Mouse (Mus musculus) lung, postnatal 36 days (tissue): ENCODE measurements at regions not wholly inside any gene's neighbourhood (a gene's known extent, or its start where the extent isn't known, plus 50 kb on each side); places are given as distances from the start of the nearest gene placed in this dataset.

Source experiments
- DNase-seq: peaks from one replicate; pipeline ENCODE4 v3.0.0; 2022; ENCODE audit warnings: mixed read lengths

GRCm38 (mm10) chr6:89259406-89259994 is 102.9 kb downstream of the Plxna1 start:
- DNase-seq = no peak

- no peak for DNase-seq
Observed at GRCm38 (mm10) chr6:89262958-89263357, 99.5 kb downstream of the Plxna1 start.

GRCm38 (mm10) chr6:89265296-89265695 is 97.1 kb downstream of the Plxna1 start:
- no peak for DNase-seq
